Mouse (Mus musculus): ENCODE data around the gene Zbtb20.

The Zbtb20 gene

DNA sequence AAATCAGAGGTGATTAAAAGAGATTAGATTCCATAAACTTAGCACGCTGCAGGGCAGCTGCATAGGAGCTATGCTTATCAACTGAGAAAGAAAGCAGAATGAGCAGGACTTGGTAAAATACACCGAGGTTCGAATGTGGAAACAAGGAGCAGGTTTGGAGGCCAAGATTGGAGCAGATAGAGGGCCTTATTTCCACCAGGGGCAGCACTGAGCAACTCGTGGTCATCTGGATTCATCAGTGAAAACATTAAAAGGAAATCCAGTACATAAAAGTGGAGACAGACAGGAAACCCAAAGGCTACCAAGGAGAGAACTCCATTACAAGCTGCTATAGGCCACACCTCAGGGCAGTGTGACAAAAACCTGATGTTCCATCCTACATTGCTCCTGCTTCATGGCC is 686.3 kb downstream of the Zbtb20 start:
- no peak for DNase-seq (ENCODE audit: low spot score in 2 of 2)

- no peak for DNase-seq (ENCODE audit: low spot score in 2 of 2)
These were observed 690.2 kb downstream of the Zbtb20 start for GRCm38 (mm10) chr16:43565872-43566271.

DNA sequence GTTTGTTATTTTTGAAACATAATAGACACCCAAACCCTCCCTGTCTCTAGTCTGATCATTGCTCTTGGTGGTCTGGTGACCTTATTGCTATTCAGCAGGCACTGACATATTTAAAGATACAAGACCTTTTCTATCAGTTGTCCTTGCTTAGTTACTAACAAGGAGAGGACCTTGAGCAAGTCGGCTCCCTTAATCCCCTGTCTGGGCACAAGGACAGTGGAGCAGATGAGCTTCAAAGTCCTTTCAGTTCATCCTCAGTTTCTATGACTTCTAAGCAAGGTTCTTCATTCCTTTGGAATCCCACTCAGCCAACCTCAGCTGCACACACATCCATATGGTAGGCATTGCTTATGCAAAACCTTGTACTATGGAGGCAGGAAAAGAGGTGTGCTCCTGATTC is 690.8 kb downstream of the Zbtb20 start:
- no peak for DNase-seq (ENCODE audit: low spot score in 2 of 2)

- DNase-seq (ENCODE audit: low spot score in 2 of 2) = peak in 1 of 2 experiments; percentile 21
These were observed 695.8 kb downstream of the Zbtb20 start for GRCm38 (mm10) chr16:43571376-43572081.

DNA sequence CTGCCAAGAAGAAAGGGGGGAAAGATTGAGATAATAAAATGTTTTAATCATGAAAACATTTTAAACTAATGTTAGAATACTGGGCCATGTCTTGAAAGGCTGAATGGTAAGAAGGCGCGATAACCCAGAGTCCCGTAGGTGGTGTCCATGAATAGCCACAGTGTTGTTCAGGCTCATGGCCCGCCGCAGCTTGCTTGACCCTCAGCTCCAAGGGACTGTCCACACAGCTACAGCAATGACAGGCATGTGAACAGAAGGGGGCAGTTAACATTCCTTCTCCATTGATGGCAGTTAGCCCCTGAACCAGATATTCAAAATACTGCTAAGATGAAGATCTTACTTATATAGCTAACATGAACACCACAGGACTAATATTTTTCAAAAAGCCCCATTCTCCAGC is 696.5 kb downstream of the Zbtb20 start:
- no peak for DNase-seq (ENCODE audit: low spot score in 2 of 2)

DNA sequence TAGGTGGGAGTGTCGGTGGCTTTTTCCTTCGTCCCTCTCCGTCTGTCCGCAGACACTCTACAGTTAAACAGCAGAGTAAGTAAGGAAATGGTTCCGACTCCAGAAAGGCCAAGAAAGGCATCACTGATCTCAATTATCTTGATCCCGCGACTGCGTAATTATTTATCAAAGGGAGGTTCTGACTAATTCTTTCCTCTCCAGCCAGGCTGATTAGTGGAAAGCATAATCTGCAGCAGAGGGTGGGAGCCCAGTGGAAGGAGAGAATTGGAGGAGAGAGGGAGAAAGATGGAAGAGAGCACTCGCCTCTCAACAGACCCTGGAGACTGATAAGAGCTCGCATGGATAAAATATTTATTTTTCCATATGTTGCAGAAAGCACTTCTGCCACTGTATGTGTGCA is 697.1 kb downstream of the Zbtb20 start:
- DNase-seq (ENCODE audit: low spot score in 2 of 2) = no peak

DNA sequence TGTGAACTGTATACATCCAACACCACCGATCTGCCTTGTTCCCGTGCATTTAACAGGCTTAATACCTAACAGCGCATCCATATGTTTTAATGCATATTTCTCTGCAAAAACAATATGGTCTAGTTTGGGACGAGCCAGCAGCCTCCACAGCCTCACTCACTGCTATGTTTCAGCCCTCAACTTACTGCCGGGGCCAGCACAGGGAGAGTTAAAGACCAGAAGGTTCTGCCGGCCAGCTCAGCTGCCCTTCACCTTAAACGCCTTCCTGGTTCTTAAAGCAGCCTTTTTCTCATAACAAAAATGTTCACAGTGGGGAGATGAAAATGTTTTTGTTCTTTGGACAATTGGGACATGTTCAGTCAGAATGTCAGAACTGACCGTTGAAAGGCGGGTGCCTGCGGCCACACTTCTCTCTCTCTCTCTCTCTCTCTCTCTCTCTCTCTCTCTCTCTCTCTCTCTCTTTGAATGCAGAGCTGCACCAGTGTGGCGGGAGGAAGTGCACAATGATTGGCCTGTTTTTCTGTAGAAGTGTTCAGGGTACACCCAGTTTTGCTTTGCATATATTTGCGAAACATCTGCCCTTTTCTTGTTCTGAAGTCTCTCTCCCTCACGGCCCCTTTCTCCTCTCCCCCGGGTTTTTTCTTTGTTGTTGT is 697.6 kb downstream of the Zbtb20 start:
- DNase-seq (ENCODE audit: low spot score in 2 of 2) = no peak

DNA sequence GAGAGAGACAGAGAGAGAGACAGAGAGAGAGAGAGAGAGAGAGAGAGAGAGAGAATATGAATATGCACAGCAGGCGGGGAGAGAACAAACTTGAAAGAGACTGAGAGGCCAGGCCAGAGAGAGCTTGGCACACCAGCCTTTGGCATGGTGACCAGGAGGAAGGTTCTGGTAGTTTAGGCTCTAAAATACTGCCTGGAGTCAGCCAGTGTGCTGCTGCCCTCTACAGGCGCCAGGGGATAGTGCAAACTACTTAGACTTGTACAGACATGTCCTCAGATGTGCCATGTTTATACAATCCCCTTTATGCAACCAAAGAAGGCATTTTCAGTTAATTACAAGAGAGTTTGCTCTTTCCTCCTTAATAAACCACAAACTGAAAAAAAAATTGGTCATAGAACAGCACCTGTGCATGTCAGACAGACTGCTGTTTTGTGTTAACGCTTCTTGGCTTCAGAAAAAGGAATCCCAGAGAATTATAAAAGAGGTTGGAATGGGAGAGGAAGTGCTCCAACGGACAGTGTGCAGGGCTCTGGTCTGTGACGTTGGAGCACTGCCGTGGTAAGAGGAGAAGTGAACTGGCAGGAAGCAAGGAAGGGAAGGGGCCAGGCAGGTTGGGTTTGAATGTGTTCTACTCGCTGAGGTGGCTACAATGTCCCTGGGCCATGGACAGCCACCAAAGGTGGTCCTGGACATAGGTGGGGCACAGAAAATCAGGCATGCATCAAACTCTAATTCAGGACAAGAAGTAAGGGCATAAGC is 698.5 kb downstream of the Zbtb20 start:
- peak; percentile 77 to 93 for DNase-seq (ENCODE audit: low spot score in 2 of 2)

GRCm38 (mm10) chr16:43575066-43575465 is 699.4 kb downstream of the Zbtb20 start:
- no peak for DNase-seq (ENCODE audit: low spot score in 2 of 2)

- no peak for DNase-seq (ENCODE audit: low spot score in 2 of 2)
These were observed 699.8 kb downstream of the Zbtb20 start for GRCm38 (mm10) chr16:43575507-43575906.

DNA sequence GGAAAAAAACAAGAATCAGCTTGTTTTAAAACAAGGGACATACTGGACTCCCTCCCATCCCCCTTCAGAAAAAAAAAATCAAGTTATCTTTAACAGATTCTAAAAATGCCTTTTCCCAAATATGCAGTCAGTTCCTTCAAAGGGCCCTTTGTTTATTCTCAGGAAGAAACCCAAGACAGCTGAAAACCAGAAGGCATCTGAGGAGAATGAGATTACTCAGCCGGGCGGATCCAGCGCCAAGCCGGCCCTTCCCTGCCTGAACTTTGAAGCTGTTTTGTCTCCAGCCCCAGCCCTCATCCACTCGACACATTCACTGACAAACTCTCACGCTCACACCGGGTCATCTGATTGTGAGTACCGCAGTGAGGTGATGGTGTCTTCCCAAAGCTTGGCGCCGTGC is 701.7 kb downstream of the Zbtb20 start:
- DNase-seq (ENCODE audit: low spot score in 2 of 2) = peak in 1 of 2 experiments; percentile 42

DNA sequence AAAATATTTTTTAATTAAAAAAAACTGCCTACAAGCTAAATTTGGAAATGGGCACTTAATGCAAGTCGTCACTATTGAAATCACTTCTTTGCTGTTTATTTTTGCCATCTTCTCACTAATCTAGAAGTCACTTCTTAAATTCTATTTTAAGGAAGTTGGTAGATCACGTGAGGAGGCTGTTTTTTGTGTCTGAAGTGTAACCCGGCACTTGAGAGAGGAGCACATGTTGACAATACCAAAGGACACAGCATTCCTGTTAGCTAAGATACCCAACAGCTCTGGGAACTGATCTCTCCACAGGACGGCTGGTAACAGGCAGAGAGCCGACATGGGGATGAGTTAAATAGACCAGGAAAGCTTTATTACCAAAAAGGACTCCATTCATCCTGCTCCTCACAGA is 702.7 kb downstream of the Zbtb20 start:
- no peak for DNase-seq (ENCODE audit: low spot score in 2 of 2)

DNA sequence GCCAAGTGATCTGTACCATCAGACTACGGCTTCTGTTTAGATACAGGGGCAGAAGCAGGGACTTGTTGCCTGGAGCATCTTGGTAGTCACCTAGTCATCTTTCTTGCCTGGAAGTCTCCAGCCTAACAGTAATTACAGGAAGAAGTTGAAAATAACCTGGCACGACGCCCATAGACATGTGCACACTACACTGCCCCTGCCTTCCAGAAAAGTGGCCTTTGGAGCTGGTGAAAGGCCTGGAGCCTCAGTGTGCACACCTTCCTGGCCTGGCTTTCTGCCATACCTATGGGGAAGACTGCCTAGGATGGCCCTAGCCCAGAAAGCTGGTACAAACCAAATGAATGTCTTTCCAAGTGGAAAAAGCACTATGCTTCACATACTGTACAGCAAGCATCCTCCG is 703.4 kb downstream of the Zbtb20 start:
- no peak for DNase-seq (ENCODE audit: low spot score in 2 of 2)

GRCm38 (mm10) chr16:43580321-43580822 is 704.7 kb downstream of the Zbtb20 start:
- no peak for DNase-seq (ENCODE audit: low spot score in 2 of 2)

GRCm38 (mm10) chr16:43581551-43581950 is 705.9 kb downstream of the Zbtb20 start:
- no peak for DNase-seq (ENCODE audit: low spot score in 2 of 2)

DNA sequence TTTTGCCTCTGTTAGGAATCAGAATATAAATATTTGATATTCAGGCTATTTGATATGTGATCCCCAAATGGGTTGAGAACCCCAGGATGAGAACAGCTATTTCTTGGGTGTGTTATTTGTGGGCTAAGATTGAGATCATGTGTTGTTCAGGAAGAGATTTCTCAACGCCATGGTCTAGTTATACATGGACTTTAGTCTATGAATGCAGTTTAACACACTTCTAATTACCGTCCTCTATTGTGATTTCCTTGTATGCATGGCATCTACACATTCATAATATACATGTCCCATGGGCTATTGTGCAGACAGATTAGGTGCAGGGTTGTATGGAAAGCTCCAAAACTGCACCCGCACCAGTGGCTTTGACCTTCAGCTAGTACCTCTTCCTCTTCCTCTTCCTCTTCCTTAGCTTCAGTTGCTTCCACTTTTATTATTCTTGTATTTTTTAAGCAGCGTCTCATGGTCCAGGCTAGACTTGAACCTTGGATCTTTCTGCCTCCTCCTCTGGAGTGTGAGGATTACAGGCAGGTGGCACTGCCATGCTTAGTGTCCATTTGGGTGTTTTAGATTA is 711.3 kb downstream of the Zbtb20 start:
- no peak for DNase-seq (ENCODE audit: low spot score in 2 of 2)

DNA sequence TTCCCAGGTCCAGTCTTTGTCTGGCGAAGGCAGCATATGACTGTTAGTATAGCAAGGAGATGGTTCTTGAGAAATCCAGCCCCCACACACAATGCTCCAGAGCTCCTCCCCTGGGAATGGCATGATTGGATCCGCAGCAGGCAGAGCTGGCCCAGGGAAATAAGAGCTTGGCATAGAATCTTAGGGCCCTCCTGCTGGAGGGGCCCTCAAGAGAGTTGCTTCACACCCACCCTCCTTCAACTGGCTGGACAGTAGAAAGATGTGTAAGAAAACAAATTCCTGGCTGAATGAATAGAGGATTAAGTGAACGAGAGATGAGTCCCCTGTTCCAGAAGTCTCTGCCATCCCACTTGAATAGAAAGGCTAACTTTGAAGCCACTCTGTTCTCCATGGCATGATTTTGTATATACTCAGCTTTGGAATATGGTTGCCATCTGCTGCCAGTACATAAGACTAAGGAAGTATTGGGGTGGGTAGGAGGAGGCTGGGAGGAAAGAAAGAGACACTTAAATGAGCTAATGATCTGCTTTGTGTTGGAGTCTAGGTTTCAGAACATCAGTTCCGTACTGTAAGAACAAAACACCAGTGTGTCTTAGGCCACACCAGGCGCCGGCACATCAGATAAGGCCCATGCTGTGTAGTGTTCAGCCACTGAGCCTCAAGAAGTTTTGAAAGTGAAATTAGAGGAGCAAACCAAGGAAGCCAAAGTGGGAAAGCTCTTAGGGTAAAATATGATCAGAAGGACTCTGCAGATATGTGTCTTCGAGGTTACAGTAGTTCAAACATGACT is 715.2 kb downstream of the Zbtb20 start:
- no peak for DNase-seq (ENCODE audit: low spot score in 2 of 2)

DNA sequence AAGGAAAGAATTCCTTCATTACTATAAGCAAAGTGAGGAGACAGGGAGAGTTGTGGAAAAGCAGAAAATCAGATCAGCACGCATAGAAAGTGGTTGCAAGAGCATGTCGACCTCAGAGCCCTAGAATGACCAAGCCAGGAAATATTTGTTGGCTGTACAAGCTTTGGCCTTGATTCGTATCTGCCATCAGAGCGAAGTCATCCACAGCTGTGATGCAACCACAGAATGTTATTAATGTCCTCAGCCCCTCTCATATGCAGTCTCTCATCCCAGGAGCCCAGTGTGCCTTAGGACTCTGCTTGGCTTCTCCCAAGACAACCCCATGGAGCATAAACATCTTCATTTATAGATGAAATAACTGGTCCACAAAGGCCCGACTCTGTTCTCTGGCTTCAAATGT is 716.4 kb downstream of the Zbtb20 start:
- DNase-seq (ENCODE audit: low spot score in 2 of 2) = no peak

GRCm38 (mm10) chr16:43592801-43593200 is 717.1 kb downstream of the Zbtb20 start:
- no peak for DNase-seq (ENCODE audit: low spot score in 2 of 2)

- DNase-seq (ENCODE audit: low spot score in 2 of 2) = no peak
These were observed 721.8 kb downstream of the Zbtb20 start for GRCm38 (mm10) chr16:43597375-43598060.

DNA sequence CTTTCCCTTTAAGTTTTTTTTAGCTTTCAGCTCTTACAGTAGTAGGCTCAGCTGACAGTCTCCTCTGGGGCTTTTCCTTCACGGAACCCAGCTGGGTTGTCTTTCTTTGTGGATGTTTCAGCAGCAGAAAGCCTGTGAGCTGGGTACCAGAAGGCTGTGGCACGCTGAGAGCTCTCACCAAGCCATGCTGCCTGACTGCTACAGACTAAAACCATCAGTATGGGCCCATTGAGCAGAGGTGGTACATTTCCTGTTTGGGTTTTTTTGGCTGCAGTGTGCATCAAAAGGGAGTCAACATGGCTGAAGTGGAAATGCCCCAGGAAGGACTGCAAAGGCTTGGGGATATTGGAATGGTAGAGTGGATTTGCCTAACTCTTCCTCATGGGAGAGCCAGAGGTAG is 724.0 kb downstream of the Zbtb20 start:
- no peak for DNase-seq (ENCODE audit: low spot score in 2 of 2)
